Mouse (Mus musculus) lung, postnatal 0 days (tissue): ENCODE results near the gene Cks1b. TPM values are rescaled to one million over a fixed set of nuclear protein-coding genes. Genes with fewer than 3 reads are reported as not detected.
A peak's percentile ranks its signal among the peaks of the same experiment; 100 is the strongest.

Experiments
- ATAC-seq: fragments of 200-750 bp; cut with Nextera tagmentation; 2 replicates; pipeline ENCODE4 v1.8.0; 2017; ENCODE audit warnings: moderate library complexity
- DNase-seq: peaks from one replicate; pipeline ENCODE4 v3.0.0-alpha.2; 2016; ENCODE audit warnings: low spot score
- H3K27ac ChIP-seq: fragments of 300-500 bp; sonication (generic); 2 replicates; pipeline ENCODE4 v1.5.1; 2014; ENCODE audit warnings: antibody characterized with exemption, mild to moderate bottlenecking, low read length, mixed read lengths
- H3K27me3 ChIP-seq: fragments of 300-500 bp; sonication (generic); replicated peaks from 2 replicates; pipeline ENCODE4 v1.6.1; 2014; ENCODE audit warnings: low read length, mixed read lengths; ENCODE audit not compliant: insufficient read depth
- H3K36me3 ChIP-seq: fragments of 300-500 bp; sonication (generic); 2 replicates; pipeline ENCODE4 v1.6.1; 2014; ENCODE audit warnings: low read length, mixed read lengths; ENCODE audit not compliant: insufficient read depth
- H3K4me1 ChIP-seq: fragments of 300-500 bp; sonication (generic); 2 replicates; pipeline ENCODE4 v1.6.1; 2014; ENCODE audit warnings: antibody characterized with exemption, low read depth, low read length, mixed read lengths; ENCODE audit not compliant: insufficient read depth
- H3K4me2 ChIP-seq: fragments of 300-500 bp; sonication (generic); replicated peaks from 2 replicates; pipeline ENCODE4 v1.6.1; 2014; ENCODE audit warnings: low read depth, mild to moderate bottlenecking, low read length, moderate library complexity, mixed read lengths
- H3K4me3 ChIP-seq: fragments of 300-500 bp; sonication (generic); 2 replicates; pipeline ENCODE4 v1.5.1; 2014; ENCODE audit warnings: low read depth, low read length
- H3K9ac ChIP-seq: fragments of 300-500 bp; sonication (generic); replicated peaks from 2 replicates; pipeline ENCODE4 v1.6.1; 2014; ENCODE audit warnings: low read depth, mild to moderate bottlenecking
- H3K9me3 ChIP-seq: fragments of 300-500 bp; sonication (generic); 2 replicates; pipeline ENCODE4 v1.6.1; 2016; ENCODE audit warnings: low read length, mixed read lengths
- CTCF ChIP-seq: IDR thresholded peaks from 2 replicates; pipeline ENCODE4 v1.5.1; 2016; ENCODE audit warnings: antibody characterized with exemption, mild to moderate bottlenecking
- EP300 ChIP-seq: IDR thresholded peaks from 2 replicates; pipeline ENCODE4 v1.6.1; 2016; ENCODE audit warnings: antibody characterized with exemption, mild to moderate bottlenecking, control low read depth
- WGBS: fragments of 180-500 bp; shearing (Covaris S2); extraction: QIAGEN DNeasy Blood & Tissue Kit; methylation state at CpG from one replicate; pipeline ENCODE4 v1.1.7; 2014; 5-methylcytosine and 5-hydroxymethylcytosine counted together
- polyA plus RNA-seq: library from polyadenylated mRNA; unstranded; fragments of >200 nt; fragmentation: Nextera tagmentation; extraction: Ambion mirVana; gene quantifications from 2 replicates; pipeline ENCODE4 v1.2.1, GENCODE M21; 2015

Cks1b gene
- polyA plus RNA-seq: 75.5 and 83.0 TPM in 2 replicates

- peak; percentile 100 for DNase-seq
- Histone ChIP-seq H3K36me3 (0 out of 2 replicates have a peak, but pooled peaks cover 2% of the 10 kb centered on the region), H3K4me3 (peak within 1 kb of the TSS; percentile 71), H3K4me2 (peak within 1 kb of the TSS; percentile 87), H3K9me3 (no peaks in the 10 kb centered on the region), H3K27me3 (no peaks in the 10 kb centered on the region), H3K9ac (peak within 1 kb of the TSS; percentile 77), H3K27ac (peak within 1 kb of the TSS; percentile 99), H3K4me1 (peaks cover 15% of the 10 kb centered on the region; the same call in 1 of the 2 replicates)
- WGBS: 0% methylated on average over 39 of the region's 39 CpGs
- no peak for TF ChIP-seq CTCF
- TF ChIP-seq EP300: no peak
- peak; percentile 91 for ATAC-seq
Observed at GRCm38 (mm10) chr3:89418170-89418860, at the start of gene Cks1b, which contains the start of gene Shc1. TSS of gene Cks1b (minus strand) at chr3:89418383. TSS of gene Shc1 (plus strand) at chr3:89418443.

- Histone ChIP-seq H3K4me1 (peaks cover 2% of the 10 kb centered on the region; the same call in 1 of the 2 replicates), H3K36me3 (no peaks in the 10 kb centered on the region), H3K9ac (peak overlapping the region; percentile 62), H3K27me3 (no peaks in the 10 kb centered on the region), H3K27ac (peak overlapping the region; percentile 90), H3K4me2 (peak overlapping the region; percentile 71), H3K4me3 (peak overlapping the region; percentile 52), H3K9me3 (no peaks in the 10 kb centered on the region)
- under 1% methylated on average over 33 of the region's 36 CpGs for WGBS
- peak; percentile 92 for DNase-seq
- ATAC-seq: peak; percentile 85
- no peak for TF ChIP-seq EP300
- TF ChIP-seq CTCF: no peak
Observed at GRCm38 (mm10) chr3:89458965-89459807, 41.0 kb upstream of the Cks1b start.

GRCm38 (mm10) chr3:89458372-89458964, 40.3 kb upstream of the Cks1b start:
- no peaks in the 10 kb centered on the region for H3K9me3 ChIP-seq
- ATAC-seq: peak; percentile 86
- no peak overlapping the region for H3K9ac ChIP-seq
- peak overlapping the region; percentile 71 for H3K4me2 ChIP-seq
- H3K4me3 ChIP-seq: peak overlapping the region; percentile 52
- DNase-seq: peak; percentile 96
- H3K27ac ChIP-seq: peak overlapping the region; percentile 90
- no peaks in the 10 kb centered on the region for H3K36me3 ChIP-seq
- 19% methylated on average over 13 of the region's 13 CpGs for WGBS
- peak; percentile 99 for TF ChIP-seq EP300
- no peak for TF ChIP-seq CTCF
- H3K4me1 ChIP-seq: peaks cover 2% of the 10 kb centered on the region; the same call in 1 of the 2 replicates
- H3K27me3 ChIP-seq: no peaks in the 10 kb centered on the region

GRCm38 (mm10) chr3:89456726-89457665, 38.8 kb upstream of the Cks1b start:
- TF ChIP-seq CTCF (peak; percentile 84), EP300 (no peak)
- ATAC-seq: peak; percentile 15

GRCm38 (mm10) chr3:89455786-89456285, 37.7 kb upstream of the Cks1b start:
- 60% methylated on average over 1 of the region's 1 CpGs for WGBS
- TF ChIP-seq CTCF (no peak), EP300 (no peak)
- no peaks in the 10 kb centered on the region for H3K27me3 ChIP-seq
- H3K9me3 ChIP-seq: no peaks in the 10 kb centered on the region
- no peak overlapping the region for H3K4me3 ChIP-seq
- no peak for DNase-seq
- ATAC-seq: no peak
- H3K4me1 ChIP-seq: peaks cover 2% of the 10 kb centered on the region; the same call in 1 of the 2 replicates
- no peak overlapping the region for H3K27ac ChIP-seq
- no peak overlapping the region for H3K9ac ChIP-seq
- H3K36me3 ChIP-seq: no peaks in the 10 kb centered on the region
- no peak overlapping the region for H3K4me2 ChIP-seq

More at GRCm38 (mm10) chr3:89456726-89457665, 38.8 kb upstream of the Cks1b start:
- H3K36me3 ChIP-seq: no peaks in the 10 kb centered on the region
- no peaks in the 10 kb centered on the region for H3K27me3 ChIP-seq
- no peak overlapping the region for H3K9ac ChIP-seq
- peak overlapping the region; percentile 90; the same call in 1 of the 2 replicates for H3K27ac ChIP-seq
- no peak overlapping the region for H3K4me3 ChIP-seq
- peak; percentile 86 for DNase-seq
- H3K4me1 ChIP-seq: peaks cover 2% of the 10 kb centered on the region; the same call in 1 of the 2 replicates
- H3K9me3 ChIP-seq: no peaks in the 10 kb centered on the region
- H3K4me2 ChIP-seq: no peak overlapping the region
- 32% methylated on average over 10 of the region's 10 CpGs for WGBS
